Mouse (Mus musculus) gastrocnemius, postnatal 14 days (tissue): ENCODE data around the gene Insl3. TPM values are rescaled to one million over a fixed set of nuclear protein-coding genes. Genes with fewer than 3 reads are reported as not detected.
"Not testable (repeated sequence)": the region's sequence is repeated elsewhere in the genome, so short reads cannot be mapped to it uniquely, and the experiment has no call there.

Experiments
- DNase-seq: peaks from one replicate; pipeline ENCODE4 v3.0.0; 2021; ENCODE audit warnings: mixed read lengths
- intact Hi-C: fragments of 180-260 bp; cut with DNase I; formaldehyde crosslinking; loops from one replicate; pipeline ENCODE4 v1.15.1; 2025; ENCODE audit warnings: low total_unique reads
- total RNA-seq, 2 experiments: library from RNA; stranded (reverse); gene quantifications; 2 replicates each; pipeline ENCODE4 v1.2.3; 2021

Insl3 gene
- total RNA-seq, 2 experiments from 2014 or later, result 1.1 to 1.5 TPM

- intact Hi-C loops, result no loop called here
- DNase-seq, result no peak
Observed at GRCm38 (mm10) chr8:71701414-71702086, 12.5 kb downstream of the Insl3 start, which contains the start of gene B3gnt3. Gene B3gnt3 (minus strand): TSS chr8:71701789.

GRCm38 (mm10) chr8:71702087-71702432 is 13.0 kb downstream of the Insl3 start:
- intact Hi-C loops, result no loop called here
- DNase-seq, result no peak

GRCm38 (mm10) chr8:71702923-71703322 is 13.9 kb downstream of the Insl3 start:
- DNase-seq, result no peak
- intact Hi-C loops, result no loop called here

- DNase-seq, result not testable (repeated sequence)
Observed at GRCm38 (mm10) chr8:71703400-71703799, 14.4 kb downstream of the Insl3 start.

GRCm38 (mm10) chr8:71707874-71708273 is 18.9 kb downstream of the Insl3 start:
- intact Hi-C loops, result loop anchor here (2.0 kb wide), 1 partner anchor 259 kb away; no protein-coding TSS in a partner anchor
- no peak for DNase-seq

More at GRCm38 (mm10) chr8:71703400-71703799, 14.4 kb downstream of the Insl3 start:
- intact Hi-C loops, result not testable (repeated sequence)

GRCm38 (mm10) chr8:71709134-71709799 is 20.3 kb downstream of the Insl3 start:
- DNase-seq, result no peak
- intact Hi-C loops, result loop anchor here (2.0 kb wide), 1 partner anchor 258 kb away; no protein-coding TSS in a partner anchor

- intact Hi-C loops, result loop anchor here (2.0 kb wide), 1 partner anchor 257 kb away; no protein-coding TSS in a partner anchor
- peak; percentile 54 for DNase-seq
Observed at GRCm38 (mm10) chr8:71709800-71710446, 20.9 kb downstream of the Insl3 start.

GRCm38 (mm10) chr8:71711574-71711973 is 22.6 kb downstream of the Insl3 start:
- intact Hi-C loops, result no loop called here
- no peak for DNase-seq

GRCm38 (mm10) chr8:71715531-71715930 is 26.5 kb downstream of the Insl3 start:
- DNase-seq, result no peak
- intact Hi-C loops, result no loop called here

GRCm38 (mm10) chr8:71716561-71717053 is 27.6 kb downstream of the Insl3 start:
- no peak for DNase-seq
- intact Hi-C loops, result no loop called here

- DNase-seq, result no peak
- intact Hi-C loops, result no loop called here
Observed at GRCm38 (mm10) chr8:71717096-71717495, 28.1 kb downstream of the Insl3 start.

- DNase-seq, result no peak
- intact Hi-C loops, result no loop called here
Observed at GRCm38 (mm10) chr8:71718252-71718651, 29.2 kb downstream of the Insl3 start.

GRCm38 (mm10) chr8:71719218-71719617 is 30.2 kb downstream of the Insl3 start:
- intact Hi-C loops, result no loop called here
- no peak for DNase-seq

GRCm38 (mm10) chr8:71719928-71720457 is 31.0 kb downstream of the Insl3 start:
- no peak for DNase-seq
- intact Hi-C loops, result no loop called here

GRCm38 (mm10) chr8:71723047-71723551 is 34.1 kb downstream of the Insl3 start:
- intact Hi-C loops, result no loop called here

GRCm38 (mm10) chr8:71724389-71724788 is 35.4 kb downstream of the Insl3 start:
- no peak for DNase-seq
- intact Hi-C loops, result no loop called here

More at GRCm38 (mm10) chr8:71723047-71723551, 34.1 kb downstream of the Insl3 start:
- DNase-seq, result no peak

- peak; percentile 55 for DNase-seq
- intact Hi-C loops, result no loop called here
Observed at GRCm38 (mm10) chr8:71725122-71725924, 36.3 kb downstream of the Insl3 start, which contains the start of gene Fcho1. Gene Fcho1 (minus strand): TSS chr8:71725716.

GRCm38 (mm10) chr8:71728240-71728785 is 39.3 kb downstream of the Insl3 start:
- no peak for DNase-seq
- intact Hi-C loops, result no loop called here
